Mouse (Mus musculus) G1E (cell line): ENCODE data around the gene Cenpp.

ENCODE experiments used
- CTCF ChIP-seq: IDR thresholded peaks from 2 replicates; pipeline ENCODE4 v1.5.1; 2012; ENCODE audit warnings: low read depth, low read length, inconsistent platforms, mixed read lengths
- GATA1 ChIP-seq: IDR thresholded peaks from 2 replicates; pipeline ENCODE4 v1.6.1; 2012; ENCODE audit warnings: borderline replicate concordance, low read length, inconsistent platforms, mixed read lengths
- GATA2 ChIP-seq: IDR thresholded peaks from 2 replicates; pipeline ENCODE4 v1.6.1; 2012; ENCODE audit warnings: low read depth, low read length, inconsistent platforms, borderline replicate concordance
- POLR2AphosphoS5 ChIP-seq: IDR thresholded peaks from 2 replicates; pipeline ENCODE4 v1.6.1; 2012; ENCODE audit warnings: low read depth, low read length, inconsistent platforms; ENCODE audit not compliant: insufficient replicate concordance
- TAL1 ChIP-seq: conservative IDR thresholded peaks from 2 replicates; pipeline ENCODE4 v1.6.1; 2012; ENCODE audit warnings: low read depth, low read length, inconsistent platforms, mixed read lengths

- no peak for TF ChIP-seq CTCF
- TF ChIP-seq GATA2: no peak
- TF ChIP-seq TAL1: no peak
- no peak for TF ChIP-seq GATA1
- TF ChIP-seq POLR2AphosphoS5: no peak
These were observed 6.6 kb downstream of the Cenpp start for GRCm38 (mm10) chr13:49646019-49646418.
